Mouse (Mus musculus) lung, postnatal 0 days (tissue): Measurements from ENCODE around the gene Sipa1.

Source experiments
- CTCF ChIP-seq: IDR thresholded peaks from 2 replicates; pipeline ENCODE4 v1.5.1; 2016; ENCODE audit warnings: antibody characterized with exemption, mild to moderate bottlenecking
- EP300 ChIP-seq: IDR thresholded peaks from 2 replicates; pipeline ENCODE4 v1.6.1; 2016; ENCODE audit warnings: antibody characterized with exemption, mild to moderate bottlenecking, control low read depth

DNA sequence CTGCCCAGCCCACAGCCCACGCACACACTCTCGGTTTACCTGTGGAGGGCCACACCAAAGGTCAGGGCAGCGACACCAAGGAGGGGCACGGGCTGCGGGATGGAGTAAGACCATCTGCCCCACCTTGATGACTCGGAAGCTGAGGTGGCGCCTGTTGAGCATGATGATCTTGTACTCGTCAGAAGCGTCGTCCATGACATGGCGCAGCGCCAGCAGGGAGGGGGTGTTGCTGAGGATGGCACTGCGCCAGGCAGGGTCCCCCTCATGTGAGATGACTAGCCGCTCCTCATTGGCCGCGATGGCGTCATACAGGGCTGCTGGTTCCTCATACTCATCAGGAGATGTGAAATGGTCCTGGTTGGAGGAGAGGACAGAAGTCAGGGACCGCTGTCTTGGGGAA, 2.9 kb upstream of the Sipa1 start:
- TF ChIP-seq CTCF = no peak
- no peak for TF ChIP-seq EP300
